Mouse (Mus musculus) myocyte (in vitro differentiated cells): ENCODE results near the gene Ubtd2.

ENCODE experiments used
- E2F4 ChIP-seq: IDR thresholded peaks from one replicate; pipeline ENCODE4 v1.6.1; 2011; ENCODE audit warnings: mild to moderate bottlenecking, control low read depth, moderate library complexity; ENCODE audit not compliant: insufficient read depth
- MAX ChIP-seq: IDR thresholded peaks from one replicate; pipeline ENCODE4 v1.6.1; 2011; ENCODE audit warnings: low read depth, mild to moderate bottlenecking, control low read depth
- MYOD1 ChIP-seq, 3 experiments: IDR thresholded peaks; one replicate each; pipeline ENCODE4 v1.6.1; 2011; ENCODE audit warnings: control low read depth in 2 of 3, low read depth in 2 of 3, mild to moderate bottlenecking in 2 of 3, moderate library complexity in 1 of 3; ENCODE audit not compliant: insufficient read length in 2 of 3, control insufficient read depth in 1 of 3
- MYOG ChIP-seq, 3 experiments: IDR thresholded peaks; one replicate each; pipeline ENCODE4 v1.6.1; 2011; ENCODE audit warnings: control low read depth in 2 of 3, low read depth in 2 of 3, mild to moderate bottlenecking in 2 of 3; ENCODE audit not compliant: insufficient read length in 2 of 3, control insufficient read depth in 1 of 3, insufficient read depth in 1 of 3
- POLR2A ChIP-seq: IDR thresholded peaks from one replicate; pipeline ENCODE4 v1.6.1; 2011; ENCODE audit warnings: low read depth, mild to moderate bottlenecking, control low read depth, moderate library complexity; ENCODE audit not compliant: insufficient read length
- TCF12 ChIP-seq: IDR thresholded peaks from one replicate; pipeline ENCODE4 v1.6.1; 2011; ENCODE audit warnings: mild to moderate bottlenecking, control low read depth; ENCODE audit not compliant: poor library complexity, insufficient read depth, severe bottlenecking

GRCm38 (mm10) chr11:32487501-32487900 lies 32.3 kb downstream of the Ubtd2 start:
- no peak for TF ChIP-seq MYOD1 (IDR thresholded peaks at IDR 0.05; ENCODE audit: control insufficient read depth in 1 of 3, insufficient read length in 2 of 3, low read depth in 2 of 3)
- TF ChIP-seq POLR2A = no peak
- TF ChIP-seq E2F4 = no peak
- TF ChIP-seq MAX = no peak
- no peak for TF ChIP-seq MYOG (IDR thresholded peaks at IDR 0.05; ENCODE audit: control insufficient read depth in 1 of 3, insufficient read depth in 1 of 3, insufficient read length in 2 of 3, low read depth in 2 of 3)
- no peak for TF ChIP-seq TCF12
